Mouse (Mus musculus): ENCODE data around the gene Tsc2.

Gene Tsc2

DNA sequence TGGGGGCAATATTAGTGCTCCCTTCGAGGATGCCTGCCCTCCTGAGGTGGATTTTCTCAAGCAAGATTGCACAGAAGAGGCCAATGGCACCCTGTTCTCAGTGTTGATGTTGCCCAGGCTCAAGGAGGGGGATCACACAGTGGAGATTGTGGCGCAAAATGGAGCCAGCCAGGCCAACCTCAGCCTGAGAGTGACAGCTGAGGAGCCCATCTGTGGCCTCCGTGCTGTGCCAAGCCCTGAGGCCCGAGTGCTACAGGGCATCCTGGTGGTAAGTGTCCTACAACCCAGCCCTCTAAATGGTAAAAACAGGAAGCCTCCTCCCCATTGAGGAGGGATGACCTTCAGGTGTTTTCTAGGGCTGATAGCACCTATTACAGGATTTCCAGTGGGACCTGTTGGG, 62.6 kb downstream of the Tsc2 start:
- no peak for DNase-seq (ENCODE audit: low spot score)

DNA sequence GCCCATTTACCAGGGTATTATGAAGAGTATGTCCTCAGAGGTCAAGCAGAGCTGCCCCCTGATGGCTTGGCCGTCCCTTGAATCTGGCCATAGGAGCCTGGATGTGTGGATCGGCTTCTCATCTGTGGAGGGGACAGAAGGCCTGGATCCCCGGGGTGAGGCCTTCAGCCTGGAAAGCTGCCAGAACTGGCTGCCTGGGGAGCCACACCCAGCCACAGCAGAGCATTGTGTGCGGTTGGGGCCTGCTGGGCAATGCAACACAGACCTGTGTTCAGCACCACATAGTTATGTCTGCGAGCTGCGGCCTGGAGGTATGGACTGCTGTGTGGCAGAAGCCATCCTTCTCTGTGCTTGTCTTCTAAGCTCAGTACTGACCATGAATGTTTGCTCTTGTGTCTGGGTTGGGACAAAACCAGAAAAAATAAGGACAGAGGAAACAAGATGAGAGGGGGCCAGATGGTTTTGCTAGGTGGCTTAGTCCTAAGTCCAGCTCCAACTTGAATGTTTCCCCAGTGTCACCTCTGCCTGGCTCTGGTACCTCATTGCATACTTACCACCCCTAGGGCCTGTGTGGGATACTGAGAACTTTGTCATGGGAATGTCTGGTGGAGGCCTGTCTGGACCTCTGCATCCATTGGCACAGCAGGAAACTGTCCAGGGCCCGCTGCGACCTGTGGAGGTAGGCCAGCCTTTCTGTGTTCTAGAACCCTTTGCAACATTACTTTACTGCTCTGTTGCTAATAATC, 65.2 kb downstream of the Tsc2 start:
- DNase-seq (ENCODE audit: low spot score), result no peak

DNA sequence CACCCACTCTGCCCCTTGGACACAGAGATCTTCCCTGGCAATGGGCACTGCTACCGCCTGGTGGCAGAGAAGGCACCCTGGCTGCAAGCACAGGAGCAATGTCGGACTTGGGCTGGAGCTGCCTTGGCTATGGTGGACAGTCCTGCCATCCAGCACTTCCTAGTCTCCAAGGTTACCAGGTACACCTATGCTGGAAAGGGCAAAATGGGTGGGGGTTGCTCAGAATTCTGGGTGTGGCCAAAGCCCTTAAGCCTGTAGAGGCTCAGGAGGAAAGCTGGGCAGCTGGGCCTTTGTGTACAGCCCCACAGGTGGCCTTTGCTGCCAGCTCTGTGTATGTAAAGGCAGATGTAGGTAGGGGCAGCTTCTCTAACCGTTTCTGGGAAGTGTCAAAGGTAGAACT, 66.6 kb downstream of the Tsc2 start:
- no peak for DNase-seq (ENCODE audit: low spot score)

DNA sequence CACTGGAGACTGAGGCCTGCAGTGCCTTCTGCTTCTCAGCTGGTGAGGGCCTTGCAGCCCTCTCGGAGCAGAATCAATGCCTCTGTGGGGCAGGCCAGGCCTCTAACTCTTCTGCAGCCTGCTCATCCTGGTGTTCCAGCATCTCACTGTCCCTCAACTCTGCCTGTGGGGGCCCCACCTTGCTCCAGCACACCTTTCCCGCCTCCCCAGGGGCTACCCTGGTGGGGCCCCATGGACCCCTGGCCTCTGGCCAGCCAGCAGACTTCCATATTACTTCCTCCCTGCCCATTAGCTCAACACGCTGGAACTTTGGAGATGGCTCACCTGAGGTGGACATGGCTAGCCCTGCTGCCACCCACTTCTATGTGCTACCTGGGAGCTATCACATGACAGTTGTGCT, 67.3 kb downstream of the Tsc2 start:
- no peak for DNase-seq (ENCODE audit: low spot score)

DNA sequence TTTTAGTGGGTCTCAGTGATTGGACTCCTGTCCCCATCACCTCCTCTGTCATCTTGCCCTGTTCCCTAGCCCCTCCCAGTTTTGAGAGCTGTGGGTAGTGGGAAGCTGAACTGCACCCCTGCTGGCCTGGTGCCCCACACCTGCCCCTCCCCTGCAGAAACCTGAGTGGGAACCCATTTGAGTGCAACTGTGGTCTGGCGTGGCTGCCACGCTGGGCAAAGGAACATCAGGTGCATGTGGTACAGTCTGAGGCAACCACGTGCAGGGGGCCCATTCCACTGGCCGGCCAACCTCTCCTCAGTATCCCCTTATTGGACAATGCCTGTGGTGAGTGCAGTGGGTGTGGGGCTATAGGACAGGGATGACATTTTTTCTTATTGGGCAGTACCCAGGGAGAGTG, 68.0 kb downstream of the Tsc2 start:
- no peak for DNase-seq (ENCODE audit: low spot score)

DNA sequence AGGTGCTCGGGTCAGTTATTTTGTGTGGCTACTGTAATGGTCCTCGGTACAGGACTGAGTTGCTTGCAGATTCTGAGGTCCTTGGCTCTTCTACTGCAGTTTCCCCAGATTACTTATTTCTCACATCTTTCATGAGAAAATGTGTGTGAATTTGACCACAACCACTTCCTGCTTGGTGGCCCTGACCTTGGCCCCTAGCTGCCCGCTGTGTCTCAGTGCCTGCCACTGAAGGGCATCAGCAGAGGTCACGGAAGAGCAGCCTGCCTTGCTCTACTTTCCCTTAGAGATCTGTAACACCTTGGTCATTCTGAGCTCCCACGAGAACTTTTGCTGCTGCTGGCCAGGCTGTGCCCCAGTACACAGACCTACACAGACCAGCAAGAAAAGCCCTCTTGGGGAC, 68.8 kb downstream of the Tsc2 start:
- DNase-seq (ENCODE audit: low spot score), result no peak

- peak; percentile 13 for DNase-seq (ENCODE audit: low spot score)
Measured at GRCm38 (mm10) chr17:24561592-24561991, 70.8 kb downstream of the Tsc2 start.

GRCm38 (mm10) chr17:24560301-24561028, 72.0 kb downstream of the Tsc2 start:
- no peak for DNase-seq (ENCODE audit: low spot score)

GRCm38 (mm10) chr17:24559146-24559545, 73.3 kb downstream of the Tsc2 start:
- DNase-seq (ENCODE audit: low spot score), result no peak

- DNase-seq (ENCODE audit: low spot score), result no peak
Measured at GRCm38 (mm10) chr17:24558600-24559099, 73.8 kb downstream of the Tsc2 start.

DNA sequence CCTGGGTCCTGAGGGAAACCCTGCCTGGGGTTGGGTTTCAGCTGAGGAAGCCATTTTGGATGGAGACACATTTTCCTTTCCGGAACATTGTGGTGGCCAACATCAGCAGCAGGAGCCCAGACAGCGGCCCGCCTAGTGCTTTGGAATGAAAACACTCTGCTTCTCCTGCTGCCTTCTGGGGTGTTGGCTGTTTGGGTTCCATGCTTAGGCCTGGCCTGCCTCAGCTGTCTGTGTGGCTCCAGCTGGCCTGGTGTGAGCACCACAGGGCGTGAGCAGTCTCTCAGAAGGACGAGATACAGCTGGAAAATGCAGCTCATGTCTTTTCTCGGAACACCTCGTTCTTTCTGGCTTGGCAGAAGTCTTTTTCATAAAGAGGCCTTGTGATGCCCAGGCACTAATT, 75.3 kb downstream of the Tsc2 start:
- no peak for DNase-seq (ENCODE audit: low spot score)

- no peak for DNase-seq (ENCODE audit: low spot score)
Measured at GRCm38 (mm10) chr17:24551050-24551444, 81.4 kb downstream of the Tsc2 start.

DNA sequence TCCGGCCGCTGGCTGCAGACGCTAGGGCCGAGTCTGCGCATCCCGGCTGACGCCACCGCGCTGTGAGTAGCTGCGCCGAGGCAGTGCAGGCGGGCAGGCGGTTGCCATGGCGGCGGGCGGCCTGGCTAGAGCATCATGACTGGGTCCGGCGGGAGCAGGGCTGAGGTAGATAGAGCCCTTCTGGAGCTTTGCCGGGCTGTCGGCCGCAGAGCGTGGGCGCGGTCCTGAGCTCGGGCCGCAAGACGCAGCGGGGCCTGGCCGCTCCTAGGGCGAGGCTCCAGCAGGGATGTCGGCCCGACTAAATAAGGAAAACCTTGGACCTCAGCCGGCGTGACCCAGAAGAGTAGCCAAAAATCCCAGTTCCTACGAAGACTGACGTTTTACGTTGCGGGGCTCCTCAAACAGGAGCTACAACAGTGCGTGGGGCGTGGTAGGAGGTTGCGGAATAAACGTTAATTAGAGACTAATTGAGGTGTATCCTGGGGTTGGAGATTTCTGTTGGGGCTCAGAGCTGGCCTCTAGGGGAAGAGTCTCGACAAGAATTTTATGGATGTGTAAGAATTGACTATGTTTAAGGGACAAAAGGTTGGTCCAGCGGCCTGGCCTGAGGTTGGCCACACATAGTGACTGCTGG, 81.9 kb downstream of the Tsc2 start:
- no peak for DNase-seq (ENCODE audit: low spot score)

DNA sequence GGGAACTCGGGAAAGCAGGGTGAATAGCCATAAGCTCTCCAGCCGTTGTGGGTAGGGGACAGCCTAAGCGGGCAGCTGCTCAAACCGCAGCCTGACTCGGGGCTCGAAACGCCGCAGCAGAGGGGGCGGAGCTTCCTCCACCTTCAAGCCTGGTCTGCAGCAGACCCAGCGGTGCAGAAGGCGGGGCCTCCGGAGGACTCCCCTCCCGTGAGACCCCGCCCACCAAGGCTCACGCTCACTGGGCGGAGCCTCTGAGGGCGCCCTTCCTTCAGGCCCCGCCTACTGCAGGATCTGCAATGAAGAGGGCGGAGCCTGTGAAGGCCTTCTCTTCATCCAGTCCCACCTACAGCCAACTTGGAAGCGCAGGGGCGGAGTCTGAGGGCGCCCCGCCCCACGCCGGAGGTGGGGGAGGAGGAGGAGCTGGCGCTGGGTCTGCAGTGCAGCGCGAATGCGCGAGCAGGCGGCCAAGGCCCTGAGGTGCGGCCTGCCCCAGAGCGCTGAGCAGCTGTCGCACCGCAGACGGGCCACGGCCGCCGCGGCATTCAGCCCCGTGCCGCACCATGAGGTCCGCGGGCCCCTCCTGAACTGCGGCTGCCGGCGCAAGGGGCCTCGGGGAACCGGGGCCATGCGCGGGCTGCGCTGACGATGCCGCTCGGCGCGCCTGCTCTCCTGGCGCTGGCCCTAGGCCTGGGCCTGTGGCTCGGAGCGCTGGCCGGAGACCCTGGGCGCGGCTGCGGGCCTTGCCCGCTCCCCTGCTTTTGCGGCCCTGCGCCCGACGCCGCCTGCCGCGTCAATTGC, 82.6 kb downstream of the Tsc2 start, which contains the start of gene Pkd1:
Pkd1 (plus strand) TSS at position 217 of the 798 bp plus-strand sequence.
- peak; percentile 100 for DNase-seq (ENCODE audit: low spot score)

GRCm38 (mm10) chr17:24548921-24549617, 83.4 kb downstream of the Tsc2 start:
- peak; percentile 55 for DNase-seq (ENCODE audit: low spot score)

DNA sequence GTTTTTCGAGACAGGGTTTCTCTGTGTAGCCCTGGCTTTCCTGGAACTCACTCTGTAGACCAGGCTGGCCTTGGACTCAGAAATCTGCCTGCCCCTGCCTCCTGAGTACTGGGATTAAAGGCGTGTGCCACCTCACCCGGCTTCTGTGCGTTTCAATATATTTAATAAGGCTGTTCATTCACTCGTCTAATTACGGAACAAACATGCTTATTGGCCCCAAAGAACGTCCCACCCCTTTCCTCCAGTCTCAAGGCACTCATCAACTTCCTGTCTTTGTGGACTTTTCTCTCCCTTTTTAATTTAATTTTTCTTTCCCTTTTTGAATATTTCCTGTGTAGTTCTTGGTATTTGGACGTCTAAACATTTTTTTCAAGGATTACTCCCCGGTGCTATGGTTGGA, 84.0 kb downstream of the Tsc2 start:
- peak; percentile 57 for DNase-seq (ENCODE audit: low spot score)

GRCm38 (mm10) chr17:24546234-24546633, 86.2 kb downstream of the Tsc2 start:
- no peak for DNase-seq (ENCODE audit: low spot score)

All from T-cell, adult 2 months (primary cell).